Mouse (Mus musculus) cerebellum, adult 9-10 months (tissue): Measurements from ENCODE around the gene Xpnpep3.

Experiments used
- DNase-seq: peaks from one replicate; pipeline ENCODE4 v3.0.0; 2022

Xpnpep3 gene

GRCm38 (mm10) chr15:81399638-81400315 lies at the start of gene Xpnpep3, which contains the start of gene St13:
Gene Xpnpep3, plus strand, starts transcription at chr15:81400138.
Gene St13, minus strand, starts transcription at chr15:81400077.
- DNase-seq: peak; percentile 96

GRCm38 (mm10) chr15:81350401-81350800 lies 49.5 kb upstream of the Xpnpep3 start:
- no peak for DNase-seq

- DNase-seq: no peak
Measured at GRCm38 (mm10) chr15:81352638-81353037, 47.3 kb upstream of the Xpnpep3 start.

GRCm38 (mm10) chr15:81355146-81355761 lies 44.7 kb upstream of the Xpnpep3 start:
- DNase-seq: peak; percentile 26

- DNase-seq: no peak
Measured at GRCm38 (mm10) chr15:81356946-81357345, 43.0 kb upstream of the Xpnpep3 start.

GRCm38 (mm10) chr15:81358943-81359342 lies 41.0 kb upstream of the Xpnpep3 start:
- no peak for DNase-seq

GRCm38 (mm10) chr15:81359421-81359820 lies 40.5 kb upstream of the Xpnpep3 start:
- no peak for DNase-seq

- peak; percentile 94 for DNase-seq
Measured at GRCm38 (mm10) chr15:81360345-81361021, 39.5 kb upstream of the Xpnpep3 start, which contains the start of gene Slc25a17. Gene Slc25a17, minus strand, starts transcription at chr15:81360812.

- no peak for DNase-seq
Measured at GRCm38 (mm10) chr15:81361022-81361404, 38.9 kb upstream of the Xpnpep3 start.

GRCm38 (mm10) chr15:81361417-81362015 lies 38.4 kb upstream of the Xpnpep3 start:
- peak; percentile 14 for DNase-seq

GRCm38 (mm10) chr15:81362501-81362900 lies 37.4 kb upstream of the Xpnpep3 start:
- no peak for DNase-seq

GRCm38 (mm10) chr15:81364271-81364670 lies 35.7 kb upstream of the Xpnpep3 start:
- DNase-seq: no peak

- no peak for DNase-seq
Measured at GRCm38 (mm10) chr15:81365246-81365645, 34.7 kb upstream of the Xpnpep3 start.

- DNase-seq: no peak
Measured at GRCm38 (mm10) chr15:81366241-81366640, 33.7 kb upstream of the Xpnpep3 start.

GRCm38 (mm10) chr15:81368601-81369000 lies 31.3 kb upstream of the Xpnpep3 start:
- no peak for DNase-seq

GRCm38 (mm10) chr15:81370356-81370755 lies 29.6 kb upstream of the Xpnpep3 start:
- no peak for DNase-seq

GRCm38 (mm10) chr15:81374621-81375020 lies 25.3 kb upstream of the Xpnpep3 start:
- DNase-seq: no peak

GRCm38 (mm10) chr15:81378845-81379244 lies 21.1 kb upstream of the Xpnpep3 start:
- no peak for DNase-seq

GRCm38 (mm10) chr15:81386327-81386726 lies 13.6 kb upstream of the Xpnpep3 start:
- no peak for DNase-seq

GRCm38 (mm10) chr15:81392997-81393396 lies 6.9 kb upstream of the Xpnpep3 start:
- no peak for DNase-seq

GRCm38 (mm10) chr15:81394211-81394915 lies 5.6 kb upstream of the Xpnpep3 start:
- no peak for DNase-seq

- DNase-seq: peak; percentile 9
Measured at GRCm38 (mm10) chr15:81398189-81398588, 1.7 kb upstream of the Xpnpep3 start.

GRCm38 (mm10) chr15:81399297-81399637 lies 671 bp upstream of the Xpnpep3 start:
- no peak for DNase-seq
